Mouse (Mus musculus) intestine, embryonic 15.5 days (tissue): ENCODE measurements at regions not wholly inside any gene's neighbourhood (a gene's known extent, or its start where the extent isn't known, plus 50 kb on each side); places are given as distances from the start of the nearest gene placed in this dataset.
A peak's percentile ranks its signal among the peaks of the same experiment; 100 is the strongest.

Experiments used
- ATAC-seq: fragments of 200-750 bp; cut with Nextera tagmentation; 2 replicates; pipeline ENCODE4 v1.8.0; 2017; ENCODE audit warnings: moderate TSS enrichment, moderate library complexity
- H3K27ac ChIP-seq: fragments of 300-500 bp; sonication (generic); 2 replicates; pipeline ENCODE4 v1.5.1; 2015; ENCODE audit warnings: mild to moderate bottlenecking, inconsistent platforms
- H3K27me3 ChIP-seq: fragments of 300-500 bp; sonication (generic); replicated peaks from 2 replicates; pipeline ENCODE4 v1.6.1; 2015; ENCODE audit warnings: inconsistent platforms
- H3K36me3 ChIP-seq: fragments of 300-500 bp; sonication (generic); 2 replicates; pipeline ENCODE4 v1.6.1; 2015; ENCODE audit warnings: inconsistent platforms
- H3K4me1 ChIP-seq: fragments of 300-500 bp; sonication (generic); replicated peaks from 2 replicates; pipeline ENCODE4 v1.6.1; 2015; ENCODE audit warnings: inconsistent platforms
- H3K4me2 ChIP-seq: fragments of 300-500 bp; sonication (generic); replicated peaks from 2 replicates; pipeline ENCODE4 v1.6.1; 2015; ENCODE audit warnings: mild to moderate bottlenecking, inconsistent platforms
- H3K4me3 ChIP-seq: fragments of 300-500 bp; sonication (generic); replicated peaks from 2 replicates; pipeline ENCODE4 v1.5.1; 2015; ENCODE audit warnings: inconsistent platforms
- H3K9ac ChIP-seq: fragments of 300-500 bp; sonication (generic); 2 replicates; pipeline ENCODE4 v1.6.1; 2015; ENCODE audit warnings: inconsistent platforms
- H3K9me3 ChIP-seq: fragments of 300-500 bp; sonication (generic); 2 replicates; pipeline ENCODE4 v1.6.1; 2016; ENCODE audit warnings: inconsistent platforms
- WGBS: fragments of 180-500 bp; shearing (Covaris S2); methylation state at CpG from one replicate; pipeline ENCODE4 v1.1.7; 2015; 5-methylcytosine and 5-hydroxymethylcytosine counted together

DNA sequence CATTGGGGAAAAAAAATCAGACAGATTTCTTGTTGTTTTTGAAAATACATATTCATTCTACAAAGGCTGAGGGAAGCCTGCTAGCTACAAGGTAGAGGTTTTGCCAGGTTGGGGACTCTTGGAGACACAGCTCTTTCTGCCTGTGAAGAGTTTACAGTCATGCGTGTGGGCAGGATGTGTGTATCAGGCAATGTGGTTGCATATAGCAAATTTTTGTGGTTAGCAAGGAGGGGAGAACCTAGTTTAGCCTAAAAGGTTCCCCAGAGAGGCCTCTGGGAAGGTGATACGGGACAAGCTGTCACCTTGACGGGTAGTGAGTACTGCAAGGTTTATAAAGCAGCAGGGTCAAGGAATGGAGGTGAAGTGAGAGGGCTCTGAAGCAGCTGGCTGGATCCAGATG lies 54.8 kb upstream of the Haao start:
- Histone ChIP-seq H3K27me3 (no peaks in the 10 kb centered on the region), H3K36me3 (no peaks in the 10 kb centered on the region), H3K4me3 (no peak overlapping the region), H3K27ac (no peak overlapping the region), H3K9ac (no peak overlapping the region), H3K9me3 (no peaks in the 10 kb centered on the region), H3K4me1 (peaks cover 20% of the 10 kb centered on the region), H3K4me2 (no peak overlapping the region)
- 71% methylated on average over 3 of the region's 3 CpGs for WGBS
- ATAC-seq: no peak

DNA sequence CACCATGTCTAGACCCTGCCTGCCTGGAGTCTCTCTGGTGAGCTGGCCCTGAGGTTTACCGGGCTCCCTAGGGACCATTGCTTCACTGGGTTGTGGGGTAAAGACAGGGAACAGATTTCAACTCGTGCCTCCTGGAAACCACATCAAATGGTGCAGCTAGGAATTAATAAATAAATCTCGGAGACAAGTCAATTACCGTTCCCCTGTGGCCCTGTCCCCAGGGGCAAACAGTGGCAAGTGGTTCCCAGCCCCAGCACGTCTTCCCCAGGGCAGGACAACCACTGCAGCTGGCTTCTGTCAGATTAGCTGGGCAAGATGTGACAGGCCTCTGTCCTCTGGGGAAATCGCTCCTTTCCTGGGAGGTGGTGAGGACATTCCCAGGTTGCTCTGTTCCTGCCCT lies 54.3 kb upstream of the Haao start:
- 41% methylated on average over 6 of the region's 6 CpGs for WGBS
- Histone ChIP-seq H3K9me3 (no peaks in the 10 kb centered on the region), H3K4me1 (peaks cover 24% of the 10 kb centered on the region), H3K4me2 (no peak overlapping the region), H3K9ac (no peak overlapping the region), H3K27ac (no peak overlapping the region), H3K27me3 (no peaks in the 10 kb centered on the region), H3K4me3 (no peak overlapping the region), H3K36me3 (no peaks in the 10 kb centered on the region)
- ATAC-seq: no peak

DNA sequence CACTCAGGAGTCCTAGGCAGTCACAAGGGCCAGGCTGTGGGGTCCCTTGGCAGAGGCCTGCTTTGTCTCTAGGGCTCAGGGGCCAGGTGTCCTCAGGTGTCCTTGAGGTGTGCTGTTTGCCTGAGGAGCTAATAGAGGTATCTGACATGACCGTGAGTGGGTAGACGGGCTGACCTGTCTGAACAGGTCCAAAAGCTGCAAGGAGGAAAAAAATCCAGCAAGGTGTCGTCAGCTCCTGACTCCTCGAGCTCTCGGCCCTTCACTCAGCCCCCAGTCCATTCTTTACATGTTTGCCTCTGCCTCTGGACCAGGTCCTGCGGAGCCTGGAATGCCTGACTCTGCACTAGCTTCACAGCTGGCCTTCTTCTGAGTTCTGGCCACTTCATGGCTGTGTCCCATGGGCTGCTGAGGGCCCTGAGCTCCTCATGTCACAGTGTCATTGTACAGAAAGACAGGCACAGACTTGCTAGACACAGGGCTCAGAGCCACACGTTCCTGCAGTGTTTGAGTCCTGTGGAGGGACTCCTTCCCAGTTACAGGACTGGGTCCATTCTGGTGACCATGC lies 51.9 kb upstream of the Haao start:
- no peak overlapping the region for H3K4me2 ChIP-seq
- H3K4me3 ChIP-seq: no peak overlapping the region
- WGBS: 61% methylated on average over 7 of the region's 7 CpGs
- ATAC-seq: no peak
- H3K27ac ChIP-seq: no peak overlapping the region
- H3K27me3 ChIP-seq: no peaks in the 10 kb centered on the region
- no peaks in the 10 kb centered on the region for H3K36me3 ChIP-seq
- H3K9me3 ChIP-seq: no peaks in the 10 kb centered on the region
- H3K9ac ChIP-seq: no peak overlapping the region
- peaks cover 38% of the 10 kb centered on the region for H3K4me1 ChIP-seq

DNA sequence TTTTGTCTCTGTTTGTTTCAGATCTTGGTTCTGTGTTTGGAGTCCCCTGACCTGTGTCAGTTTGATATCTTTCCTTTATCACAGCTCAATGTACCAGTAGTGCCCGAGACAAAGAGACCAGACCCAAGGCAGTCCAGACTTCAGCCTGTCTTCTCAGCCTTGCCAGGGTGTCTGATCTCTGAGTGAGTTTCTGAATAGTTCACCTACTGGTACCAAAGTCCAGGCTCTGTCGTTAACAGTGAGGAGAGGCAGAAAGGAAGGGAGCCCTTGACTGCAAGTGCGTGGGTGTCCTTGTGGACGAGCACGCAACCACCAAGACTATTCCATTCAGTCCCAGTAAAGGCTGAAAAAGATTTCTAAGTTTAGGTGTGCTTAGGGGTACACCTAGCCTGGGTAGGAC lies 50.8 kb upstream of the Haao start:
- H3K9me3 ChIP-seq: no peaks in the 10 kb centered on the region
- H3K27me3 ChIP-seq: no peaks in the 10 kb centered on the region
- no peaks in the 10 kb centered on the region for H3K36me3 ChIP-seq
- no peak overlapping the region for H3K9ac ChIP-seq
- 68% methylated on average over 5 of the region's 5 CpGs for WGBS
- H3K27ac ChIP-seq: no peak overlapping the region
- ATAC-seq: 0 out of 2 replicates have a peak, but pooled peaks have one; percentile 47
- H3K4me1 ChIP-seq: peaks cover 38% of the 10 kb centered on the region
- H3K4me2 ChIP-seq: no peak overlapping the region
- no peak overlapping the region for H3K4me3 ChIP-seq
